In the genomic region with DNA sequence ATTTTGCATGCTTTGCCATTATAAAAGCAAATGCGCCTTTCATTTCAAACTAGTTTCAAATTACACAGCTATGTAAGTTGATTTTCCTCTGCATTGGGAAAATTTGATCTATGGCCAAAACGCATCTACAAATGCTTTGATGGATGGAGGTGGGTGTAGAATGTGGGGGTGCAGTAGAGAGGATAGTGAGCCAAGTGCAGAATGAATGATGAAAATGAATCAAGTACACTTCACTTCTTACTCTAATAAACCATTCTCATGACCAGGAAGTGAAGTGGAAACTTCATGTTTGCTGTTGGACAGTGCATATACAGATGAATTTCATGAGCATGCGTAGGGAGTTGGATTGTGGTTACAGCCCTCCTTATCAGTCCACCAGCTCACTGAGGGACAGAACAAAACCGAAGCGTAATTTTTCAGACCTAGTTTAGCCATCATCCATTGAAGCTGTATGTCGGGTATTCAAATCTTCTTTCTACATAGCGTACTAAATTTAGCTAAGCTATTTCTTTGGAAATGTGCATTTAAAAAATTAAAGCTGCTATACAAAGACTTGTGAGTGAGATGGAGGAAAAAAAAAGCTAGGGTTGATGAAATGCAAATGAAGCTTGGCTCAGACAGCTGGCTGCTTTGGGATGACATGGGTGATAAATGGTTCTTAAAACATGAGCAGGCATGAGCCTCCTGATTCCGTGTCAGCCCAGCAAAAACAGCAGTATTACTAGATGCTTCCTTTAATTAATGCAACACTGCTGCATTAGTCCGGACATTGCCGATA, we compare ENCODE assay signal across 21 mouse cellular contexts.
A peak's percentile ranks its signal among the peaks of the same experiment; 100 is the strongest.
DNase-seq lines count a peak whose midpoint lies in the region; ATAC-seq lines count a peak whose summit lies in the region.
"Had no signal": no experiment of that assay in that cellular context is flagged by ENCODE, and none has a peak within 500 bp of the region (broad histone marks: within the 10 kb centered on the region; RNA-seq: fewer than 3 reads in every experiment).

No protein-coding gene starts in this region.

- no peak overlapping the region for H3K4me2 ChIP-seq in forebrain, embryonic 15.5 days (replicated peaks)
- no peak overlapping the region for H3K4me2 ChIP-seq in neural tube, embryonic 11.5 days (ENCODE audit: low read depth)
- H3K4me2 ChIP-seq in hindbrain, embryonic 12.5 days (replicated peaks), result no peak overlapping the region
- H3K4me2 ChIP-seq in kidney, embryonic 16.5 days (replicated peaks; ENCODE audit: low read depth, low read length), result no peak overlapping the region
- H3K4me2 ChIP-seq: heart, embryonic 11.5 days; limb, embryonic 12.5 days had no signal

- no peak for DNase-seq in forebrain, embryonic 10.5 days (ENCODE audit: extremely low spot score, low spot score)
- peak; percentile 16 for DNase-seq in neural tube, embryonic 11.5 days (ENCODE audit: low spot score)
- DNase-seq in neural tube, embryonic 10.5 days (ENCODE audit: extremely low spot score, low spot score), result no peak
- DNase-seq in mesoderm, embryonic 11.5 days (ENCODE audit: low read depth, low spot score), result peak; percentile 14
- DNase-seq in thymus, postnatal 0 days (ENCODE audit: low spot score), result no peak
- DNase-seq: adrenal gland, postnatal 36 days; cerebellum, adult 11 months; cerebellum, postnatal 36 days; gastrocnemius, postnatal 36 days; heart, postnatal 4 days; kidney, adult 2 months; kidney, postnatal 36 days; lung, postnatal 14 days; retina, postnatal 1 day had no signal

- 71% methylated on average over 10 of the region's 10 CpGs for WGBS in forebrain, embryonic 15.5 days
- 95% methylated on average over 10 of the region's 10 CpGs for WGBS in forebrain, embryonic 10.5 days
- 78% methylated on average over 10 of the region's 10 CpGs for WGBS in neural tube, embryonic 11.5 days
- WGBS in hindbrain, embryonic 12.5 days, result 68% methylated on average over 10 of the region's 10 CpGs
- 70% methylated on average over 10 of the region's 10 CpGs for WGBS in kidney, embryonic 16.5 days

- H3K27ac ChIP-seq in forebrain, embryonic 15.5 days (replicated peaks), result peak overlapping the region; percentile 70
- no peak overlapping the region for H3K27ac ChIP-seq in forebrain, embryonic 10.5 days
- no peak overlapping the region for H3K27ac ChIP-seq in neural tube, embryonic 11.5 days (ENCODE audit: low read depth, low read length)
- H3K27ac ChIP-seq in hindbrain, embryonic 12.5 days, result peak overlapping the region; percentile 68
- no peak overlapping the region for H3K27ac ChIP-seq in kidney, embryonic 16.5 days (ENCODE audit: low read length)
- H3K27ac ChIP-seq: limb, embryonic 12.5 days; liver, embryonic 14.5 days; midbrain, embryonic 10.5 days had no signal

- ATAC-seq in forebrain, embryonic 15.5 days (replicated peaks), result peak; percentile 64; the same call in 1 of the 2 replicates
- no peak for ATAC-seq in neural tube, embryonic 11.5 days (ENCODE audit: insufficient read depth, low FRiP score, low TSS enrichment)
- ATAC-seq in hindbrain, embryonic 12.5 days (ENCODE audit: low FRiP score), result peak; percentile 93
- ATAC-seq in kidney, embryonic 16.5 days (ENCODE audit: low FRiP score, low TSS enrichment), result no peak

- no peaks in the 10 kb centered on the region for H3K36me3 ChIP-seq in forebrain, embryonic 15.5 days
- H3K36me3 ChIP-seq in forebrain, embryonic 10.5 days (replicated peaks), result no peaks in the 10 kb centered on the region
- H3K36me3 ChIP-seq in neural tube, embryonic 11.5 days (ENCODE audit: control insufficient read depth, insufficient read depth, low read length), result no peaks in the 10 kb centered on the region
- H3K36me3 ChIP-seq in hindbrain, embryonic 12.5 days, result no peaks in the 10 kb centered on the region
- no peaks in the 10 kb centered on the region for H3K36me3 ChIP-seq in kidney, embryonic 16.5 days (ENCODE audit: insufficient read depth, low read length)
- H3K36me3 ChIP-seq: limb, embryonic 12.5 days; midbrain, embryonic 10.5 days had no signal

- 0 out of 2 replicates have a peak, but pooled peaks cover 3% of the 10 kb centered on the region for H3K4me1 ChIP-seq in forebrain, embryonic 15.5 days
- no peaks in the 10 kb centered on the region for H3K4me1 ChIP-seq in forebrain, embryonic 10.5 days
- H3K4me1 ChIP-seq in neural tube, embryonic 11.5 days (ENCODE audit: control insufficient read depth, insufficient read depth, low read length), result no peaks in the 10 kb centered on the region
- 0 out of 2 replicates have a peak, but pooled peaks cover 2% of the 10 kb centered on the region for H3K4me1 ChIP-seq in hindbrain, embryonic 12.5 days
- H3K4me1 ChIP-seq in kidney, embryonic 16.5 days (ENCODE audit: insufficient read depth, low read length), result no peaks in the 10 kb centered on the region
- H3K4me1 ChIP-seq: limb, embryonic 12.5 days; midbrain, embryonic 10.5 days had no signal

- no peak overlapping the region for H3K9ac ChIP-seq in forebrain, embryonic 15.5 days (replicated peaks)
- no peak overlapping the region for H3K9ac ChIP-seq in neural tube, embryonic 11.5 days (ENCODE audit: low read length)
- H3K9ac ChIP-seq in hindbrain, embryonic 12.5 days, result no peak overlapping the region
- no peak overlapping the region for H3K9ac ChIP-seq in kidney, embryonic 16.5 days (replicated peaks; ENCODE audit: low read length)
- H3K9ac ChIP-seq: limb, embryonic 12.5 days; liver, embryonic 14.5 days had no signal

- H3K27me3 ChIP-seq in forebrain, embryonic 15.5 days, result no peaks in the 10 kb centered on the region
- H3K27me3 ChIP-seq in forebrain, embryonic 10.5 days (ENCODE audit: poor library complexity, severe bottlenecking), result no peaks in the 10 kb centered on the region
- H3K27me3 ChIP-seq in neural tube, embryonic 11.5 days (ENCODE audit: control insufficient read depth, insufficient read depth, low read length), result no peaks in the 10 kb centered on the region
- no peaks in the 10 kb centered on the region for H3K27me3 ChIP-seq in hindbrain, embryonic 12.5 days
- H3K27me3 ChIP-seq in kidney, embryonic 16.5 days (ENCODE audit: insufficient read depth, low read length), result no peaks in the 10 kb centered on the region
- H3K27me3 ChIP-seq: limb, embryonic 12.5 days had no signal

- H3K4me3 ChIP-seq in forebrain, embryonic 15.5 days, result no peak overlapping the region
- H3K4me3 ChIP-seq in forebrain, embryonic 10.5 days, result no peak overlapping the region
- no peak overlapping the region for H3K4me3 ChIP-seq in neural tube, embryonic 11.5 days (ENCODE audit: low read depth, low read length)
- H3K4me3 ChIP-seq in hindbrain, embryonic 12.5 days, result no peak overlapping the region
- H3K4me3 ChIP-seq in kidney, embryonic 16.5 days (ENCODE audit: low read length), result no peak overlapping the region
- H3K4me3 ChIP-seq: limb, embryonic 12.5 days; midbrain, embryonic 10.5 days had no signal

- H3K9me3 ChIP-seq in forebrain, embryonic 15.5 days, result no peaks in the 10 kb centered on the region
- no peaks in the 10 kb centered on the region for H3K9me3 ChIP-seq in forebrain, embryonic 10.5 days
- no peaks in the 10 kb centered on the region for H3K9me3 ChIP-seq in neural tube, embryonic 11.5 days (ENCODE audit: control insufficient read depth, low read length)
- H3K9me3 ChIP-seq in hindbrain, embryonic 12.5 days (replicated peaks), result no peaks in the 10 kb centered on the region
- no peaks in the 10 kb centered on the region for H3K9me3 ChIP-seq in kidney, embryonic 16.5 days (ENCODE audit: low read length)
- H3K9me3 ChIP-seq: limb, embryonic 12.5 days; midbrain, embryonic 10.5 days had no signal

Comparison
In these comparisons a context has a peak if more than half of its experiments do, and no peak if none do; other contexts are left out.
1. H3K27ac ChIP-seq: peak in forebrain, embryonic 15.5 days (single experiment) and hindbrain, embryonic 12.5 days (single experiment); none in forebrain, embryonic 10.5 days (single experiment), neural tube, embryonic 11.5 days (single experiment) and kidney, embryonic 16.5 days (single experiment).
2. DNase-seq: peak in neural tube, embryonic 11.5 days (single experiment) and mesoderm, embryonic 11.5 days (single experiment); none in forebrain, embryonic 10.5 days (single experiment), neural tube, embryonic 10.5 days (single experiment) and thymus, postnatal 0 days (single experiment).
3. ATAC-seq: peak in forebrain, embryonic 15.5 days (single experiment) and hindbrain, embryonic 12.5 days (single experiment); none in neural tube, embryonic 11.5 days (single experiment) and kidney, embryonic 16.5 days (single experiment).